Mouse (Mus musculus) megakaryocyte, embryonic 14.5 days (primary cell): ENCODE measurements around the gene Prkacb. TPM values are rescaled to one million over a fixed set of nuclear protein-coding genes. Genes with fewer than 3 reads are reported as not detected.

Experiments used
- H3K27me3 ChIP-seq: replicated peaks from 2 replicates; pipeline ENCODE3; 2012; ENCODE audit warnings: inconsistent platforms
- H3K36me3 ChIP-seq: replicated peaks from 2 replicates; pipeline ENCODE3; 2012; ENCODE audit warnings: low read length, inconsistent platforms, mixed read lengths
- H3K4me1 ChIP-seq: 2 replicates; pipeline ENCODE4 v1.6.1; 2012; ENCODE audit warnings: inconsistent platforms
- H3K4me3 ChIP-seq: replicated peaks from 2 replicates; pipeline ENCODE3; 2012; ENCODE audit warnings: moderate library complexity, mild to moderate bottlenecking, inconsistent platforms
- H3K9me3 ChIP-seq: 2 replicates; pipeline ENCODE4 v1.6.1; 2012; ENCODE audit warnings: inconsistent platforms
- FLI1 ChIP-seq: IDR thresholded peaks from 2 replicates; pipeline ENCODE4 v1.6.1; 2012; ENCODE audit warnings: low read length, inconsistent platforms, mixed read lengths
- GATA1 ChIP-seq: IDR thresholded peaks from 3 replicates; pipeline ENCODE4 v1.6.1; 2012; ENCODE audit warnings: mixed read lengths, low read length, inconsistent platforms, borderline replicate concordance
- polyA plus RNA-seq: library from polyadenylated mRNA; stranded (reverse); fragments of >175 nt; gene quantifications from 2 replicates; pipeline ENCODE4 v1.2.3, GENCODE M21; 2012; ENCODE audit warnings: low replicate concordance; ENCODE audit not compliant: insufficient read depth

Gene Prkacb
- polyA plus RNA-seq, 1 experiment: 5.7 TPM

- no peaks in the 10 kb centered on the region for H3K36me3 ChIP-seq
- H3K9me3 ChIP-seq: no peaks in the 10 kb centered on the region
- TF ChIP-seq GATA1 (no peak), FLI1 (no peak)
- H3K27me3 ChIP-seq: no peaks in the 10 kb centered on the region
- no peak overlapping the region for H3K4me3 ChIP-seq
- H3K4me1 ChIP-seq: peaks cover 37% of the 10 kb centered on the region
Observed at GRCm38 (mm10) chr3:146704099-146704498, 108.7 kb downstream of the Prkacb start.

- Histone ChIP-seq H3K4me3 (peak overlapping the region; percentile 4), H3K9me3 (no peaks in the 10 kb centered on the region), H3K36me3 (no peaks in the 10 kb centered on the region), H3K27me3 (peaks cover 4% of the 10 kb centered on the region), H3K4me1 (peaks cover 17% of the 10 kb centered on the region)
- TF ChIP-seq GATA1: no peak
- no peak for TF ChIP-seq FLI1
Observed at GRCm38 (mm10) chr3:146700051-146700450, 112.7 kb downstream of the Prkacb start.

- no peak overlapping the region for H3K4me3 ChIP-seq
- no peaks in the 10 kb centered on the region for H3K36me3 ChIP-seq
- TF ChIP-seq FLI1 (no peak), GATA1 (no peak)
- H3K4me1 ChIP-seq: peaks cover 13% of the 10 kb centered on the region
- H3K9me3 ChIP-seq: no peaks in the 10 kb centered on the region
- peaks cover 4% of the 10 kb centered on the region for H3K27me3 ChIP-seq
Observed at GRCm38 (mm10) chr3:146698982-146699381, 113.8 kb downstream of the Prkacb start.

GRCm38 (mm10) chr3:146692547-146692946 is 120.2 kb downstream of the Prkacb start:
- no peak for TF ChIP-seq FLI1
- Histone ChIP-seq H3K36me3 (no peaks in the 10 kb centered on the region), H3K9me3 (no peaks in the 10 kb centered on the region), H3K27me3 (peaks cover 4% of the 10 kb centered on the region), H3K4me3 (no peak overlapping the region), H3K4me1 (peaks cover 10% of the 10 kb centered on the region)

GRCm38 (mm10) chr3:146687121-146687725 is 125.6 kb downstream of the Prkacb start:
- no peaks in the 10 kb centered on the region for H3K9me3 ChIP-seq
- H3K27me3 ChIP-seq: peaks cover 17% of the 10 kb centered on the region
- no peak overlapping the region for H3K4me3 ChIP-seq
- TF ChIP-seq GATA1 (no peak), FLI1 (no peak)
- peaks cover 48% of the 10 kb centered on the region for H3K4me1 ChIP-seq
- H3K36me3 ChIP-seq: no peaks in the 10 kb centered on the region

GRCm38 (mm10) chr3:146686428-146686827 is 126.4 kb downstream of the Prkacb start:
- TF ChIP-seq FLI1 (no peak), GATA1 (no peak; the same call in 2 of the 3 replicates)
- H3K27me3 ChIP-seq: peaks cover 17% of the 10 kb centered on the region
- no peaks in the 10 kb centered on the region for H3K36me3 ChIP-seq
- no peak overlapping the region for H3K4me3 ChIP-seq
- no peaks in the 10 kb centered on the region for H3K9me3 ChIP-seq
- peaks cover 54% of the 10 kb centered on the region for H3K4me1 ChIP-seq

GRCm38 (mm10) chr3:146684811-146685675 is 127.7 kb downstream of the Prkacb start, which contains the start of gene Samd13:
TSS of gene Samd13 (minus strand) at chr3:146685592.
- no peak for TF ChIP-seq GATA1
- TF ChIP-seq FLI1: no peak
- no peaks in the 10 kb centered on the region for H3K36me3 ChIP-seq
- H3K27me3 ChIP-seq: peaks cover 19% of the 10 kb centered on the region
- no peaks in the 10 kb centered on the region for H3K9me3 ChIP-seq
- H3K4me1 ChIP-seq: peaks cover 54% of the 10 kb centered on the region
- peak within 1 kb of the TSS; percentile 88 for H3K4me3 ChIP-seq

GRCm38 (mm10) chr3:146683095-146683494 is 129.7 kb downstream of the Prkacb start:
- Histone ChIP-seq H3K27me3 (peaks cover 19% of the 10 kb centered on the region), H3K36me3 (no peaks in the 10 kb centered on the region), H3K4me3 (no peak overlapping the region), H3K9me3 (no peaks in the 10 kb centered on the region), H3K4me1 (peaks cover 50% of the 10 kb centered on the region)
- TF ChIP-seq FLI1: no peak
- TF ChIP-seq GATA1: no peak

- TF ChIP-seq FLI1 (no peak), GATA1 (no peak)
- Histone ChIP-seq H3K27me3 (peaks cover 19% of the 10 kb centered on the region), H3K36me3 (no peaks in the 10 kb centered on the region), H3K9me3 (no peaks in the 10 kb centered on the region), H3K4me3 (peak overlapping the region; percentile 77), H3K4me1 (peaks cover 41% of the 10 kb centered on the region)
Observed at GRCm38 (mm10) chr3:146682140-146682651, 130.6 kb downstream of the Prkacb start.

GRCm38 (mm10) chr3:146681696-146682095 is 131.1 kb downstream of the Prkacb start:
- no peak overlapping the region for H3K4me3 ChIP-seq
- H3K27me3 ChIP-seq: peaks cover 19% of the 10 kb centered on the region
- H3K4me1 ChIP-seq: peaks cover 38% of the 10 kb centered on the region
- H3K36me3 ChIP-seq: no peaks in the 10 kb centered on the region
- no peak for TF ChIP-seq FLI1
- no peak for TF ChIP-seq GATA1
- no peaks in the 10 kb centered on the region for H3K9me3 ChIP-seq
